Mouse (Mus musculus) gastrocnemius, postnatal 4 days (tissue): ENCODE measurements around the gene Obsl1. TPM values are rescaled to one million over a fixed set of nuclear protein-coding genes. Genes with fewer than 3 reads are reported as not detected.

Experiments
- DNase-seq, 2 experiments: peaks; one replicate each; pipeline ENCODE4 v3.0.0; 2021 to 2022; ENCODE audit warnings: low spot score in 2 of 2, mixed read lengths in 2 of 2
- total RNA-seq, 2 experiments: library from RNA; stranded (reverse); gene quantifications; 2 replicates each; pipeline ENCODE4 v1.2.3; 2021

Obsl1 gene
- total RNA-seq, 2 experiments from 2014 or later = 203 to 213 TPM

DNA sequence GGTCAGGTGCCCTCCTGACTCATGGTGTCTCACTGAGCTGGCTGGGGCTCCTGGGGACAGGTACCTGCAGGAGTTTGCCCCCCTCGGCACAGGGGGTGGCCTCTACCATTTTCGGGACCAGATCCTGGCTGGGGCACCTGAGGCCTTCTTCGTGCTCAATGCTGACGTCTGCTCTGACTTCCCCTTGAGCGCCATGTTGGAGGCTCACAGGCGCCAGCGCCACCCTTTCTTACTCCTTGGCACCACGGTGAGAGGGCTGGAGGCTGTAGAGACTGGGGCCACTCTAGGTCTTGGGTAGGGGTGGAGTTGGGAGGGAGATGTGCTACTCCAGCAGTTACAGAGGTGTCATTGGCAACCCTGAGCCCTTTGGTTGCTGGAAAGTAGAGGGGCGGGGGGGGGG, 67.5 kb downstream of the Obsl1 start:
- no peak for DNase-seq

DNA sequence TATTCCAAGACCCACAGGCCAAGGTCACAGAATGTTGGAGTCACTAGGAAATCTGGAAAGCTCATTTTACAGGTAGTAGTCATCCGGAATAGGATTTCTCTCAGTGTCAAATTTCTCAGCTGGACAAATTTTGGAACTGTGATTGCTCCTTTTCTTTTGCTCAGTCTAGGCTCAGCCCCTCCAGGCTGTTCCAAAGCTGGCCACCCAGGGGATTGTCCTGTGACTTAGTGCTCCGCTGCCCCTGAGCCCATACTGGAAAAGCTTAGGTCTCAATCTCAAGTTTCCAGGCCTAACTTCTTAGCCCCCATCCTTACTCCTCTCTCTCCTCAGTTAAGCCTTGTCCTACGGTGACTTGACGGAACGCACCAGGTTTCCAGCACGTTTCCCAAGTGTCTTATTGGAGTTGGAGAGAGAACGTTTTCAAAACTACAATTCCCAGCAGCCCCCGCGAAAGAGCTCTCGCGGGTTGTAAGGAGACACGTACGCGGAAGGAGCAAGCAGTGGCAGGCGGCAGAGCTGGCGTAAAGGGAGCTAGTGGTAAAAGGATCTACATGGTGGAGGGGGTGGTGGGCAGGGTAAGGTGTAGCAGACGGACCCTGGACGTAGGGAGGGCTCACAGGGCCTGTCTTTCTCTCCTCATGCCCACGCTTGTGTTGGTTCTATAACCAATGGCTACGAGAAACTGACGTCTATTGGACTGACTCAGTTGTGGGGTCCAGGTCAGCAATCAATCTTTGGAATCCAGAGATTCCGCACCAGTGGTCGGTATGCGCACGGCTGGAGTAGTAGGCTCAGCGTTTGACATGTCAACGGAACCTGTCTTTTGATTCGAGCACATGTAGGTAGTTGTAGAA, 70.5 kb downstream of the Obsl1 start, which contains the start of gene Gmppa:
Gene Gmppa, plus strand, starts transcription at position 456 of the 854 bp plus-strand sequence.
- DNase-seq = peak in 1 of 2 experiments; percentile 82

Other genes with a start within 250 kb of the Obsl1 start
- under 1 TPM; 0.07 to 0.23 TPM for gene Ptprn, start 241.9 kb downstream of the Obsl1 start, total RNA-seq
- not detected for gene Resp18, start 228.0 kb downstream of the Obsl1 start, total RNA-seq
- 10 to 100 TPM; 65.0 to 70.5 TPM for gene Dnpep, start 188.5 kb downstream of the Obsl1 start, total RNA-seq
- gene Des, start 146.1 kb downstream of the Obsl1 start, total RNA-seq = 1,000 to 10,000 TPM; 1,760 to 1,859 TPM
- 100 to 1,000 TPM; 156 to 170 TPM for gene Speg, start 131.2 kb downstream of the Obsl1 start, total RNA-seq
- gene Gmppa, start 70.5 kb downstream of the Obsl1 start, total RNA-seq = 10 to 100 TPM; 43.5 to 49.3 TPM
- gene Asic4, start 56.0 kb downstream of the Obsl1 start, total RNA-seq = under 1 TPM in 1 of 2 experiments, not detected in 1; 0.13 TPM
- 10 to 100 TPM; 47.6 to 51.6 TPM for gene Chpf, start 27.1 kb downstream of the Obsl1 start, total RNA-seq
- under 1 TPM; 0.78 to 0.93 TPM for gene Tmem198, start 26.9 kb downstream of the Obsl1 start, total RNA-seq
- gene Inha, start 625 bp upstream of the Obsl1 start, total RNA-seq = 10 to 100 TPM; 13.4 to 15.1 TPM
- 10 to 100 TPM; 14.2 to 15.2 TPM for gene Stk11ip, start 15.1 kb upstream of the Obsl1 start, total RNA-seq
- gene Slc4a3, start 39.8 kb upstream of the Obsl1 start, total RNA-seq = 10 to 100 TPM; 18.5 to 23.6 TPM